Mouse (Mus musculus) myocyte (in vitro differentiated cells): ENCODE measurements around the gene Shisa6.

Experiments
- CEBPB ChIP-seq: IDR thresholded peaks from 2 replicates; pipeline ENCODE4 v1.6.1; 2011; ENCODE audit warnings: mild to moderate bottlenecking, moderate library complexity; ENCODE audit not compliant: poor library complexity, insufficient read depth, severe bottlenecking
- E2F4 ChIP-seq: IDR thresholded peaks from one replicate; pipeline ENCODE4 v1.6.1; 2011; ENCODE audit warnings: mild to moderate bottlenecking, control low read depth, moderate library complexity; ENCODE audit not compliant: insufficient read depth
- MAX ChIP-seq: IDR thresholded peaks from one replicate; pipeline ENCODE4 v1.6.1; 2011; ENCODE audit warnings: low read depth, mild to moderate bottlenecking, control low read depth
- MYOD1 ChIP-seq, 3 experiments: IDR thresholded peaks; one replicate each; pipeline ENCODE4 v1.6.1; 2011; ENCODE audit warnings: control low read depth in 2 of 3, low read depth in 2 of 3, mild to moderate bottlenecking in 2 of 3, moderate library complexity in 1 of 3; ENCODE audit not compliant: insufficient read length in 2 of 3, control insufficient read depth in 1 of 3
- MYOG ChIP-seq, 3 experiments: IDR thresholded peaks; one replicate each; pipeline ENCODE4 v1.6.1; 2011; ENCODE audit warnings: control low read depth in 2 of 3, low read depth in 2 of 3, mild to moderate bottlenecking in 2 of 3; ENCODE audit not compliant: insufficient read length in 2 of 3, control insufficient read depth in 1 of 3, insufficient read depth in 1 of 3
- POLR2A ChIP-seq: IDR thresholded peaks from one replicate; pipeline ENCODE4 v1.6.1; 2011; ENCODE audit warnings: low read depth, mild to moderate bottlenecking, control low read depth, moderate library complexity; ENCODE audit not compliant: insufficient read length
- POLR2AphosphoS2 ChIP-seq: IDR thresholded peaks from one replicate; pipeline ENCODE4 v1.6.1; 2011; ENCODE audit warnings: low read depth, control low read depth; ENCODE audit not compliant: insufficient read length
- SRF ChIP-seq: IDR thresholded peaks from one replicate; pipeline ENCODE4 v1.6.1; 2011; ENCODE audit warnings: low read depth; ENCODE audit not compliant: control insufficient read depth, insufficient read length
- TCF12 ChIP-seq: IDR thresholded peaks from one replicate; pipeline ENCODE4 v1.6.1; 2011; ENCODE audit warnings: mild to moderate bottlenecking, control low read depth; ENCODE audit not compliant: poor library complexity, insufficient read depth, severe bottlenecking
- USF1 ChIP-seq: IDR thresholded peaks from one replicate; pipeline ENCODE4 v1.6.1; 2011; ENCODE audit warnings: low read depth, mild to moderate bottlenecking, control low read depth, moderate library complexity

- TF ChIP-seq E2F4 (no peak), MAX (no peak), CEBPB (no peak), POLR2A (no peak), MYOG (IDR thresholded peaks at IDR 0.05; ENCODE audit: control insufficient read depth in 1 of 3, insufficient read depth in 1 of 3, insufficient read length in 2 of 3, low read depth in 2 of 3) (no peak), TCF12 (no peak), POLR2AphosphoS2 (no peak), SRF (no peak), USF1 (no peak), MYOD1 (IDR thresholded peaks at IDR 0.05; ENCODE audit: control insufficient read depth in 1 of 3, insufficient read length in 2 of 3, low read depth in 2 of 3) (no peak)
Observed at GRCm38 (mm10) chr11:66236557-66236956, 289.2 kb downstream of the Shisa6 start.
